Mouse (Mus musculus): Measurements from ENCODE around the gene Urad. TPM values are rescaled to one million over a fixed set of nuclear protein-coding genes. Genes with fewer than 3 reads are reported as not detected.

Gene Urad
- not detected for total RNA-seq (2023)

GRCm38 (mm10) chr5:147322183-147322582 is at the start of gene Urad:
Gene Urad (minus strand): TSS chr5:147322440.

GRCm38 (mm10) chr5:147306638-147307397 is 15.4 kb downstream of the Urad start, which contains the start of gene Cdx2:
Gene Cdx2 (minus strand): TSS chr5:147307270.

GRCm38 (mm10) chr5:147269926-147270672 is 52.1 kb downstream of the Urad start, which contains the start of gene Pdx1:
Gene Pdx1 (plus strand): TSS chr5:147269959.

Other genes with a start within 250 kb of the Urad start
- gene Lnx2, start 245.9 kb downstream of the Urad start, total RNA-seq (2023): 10 to 100 TPM; 20.8 to 22.7 TPM
- 100 to 1,000 TPM; 114 to 116 TPM for gene Polr1d, start 245.4 kb downstream of the Urad start, total RNA-seq (2023)
- gene Gsx1, start 133.7 kb downstream of the Urad start, total RNA-seq (2023): not detected
- not detected for gene Pdx1, start 52.5 kb downstream of the Urad start, total RNA-seq (2023)
- gene Cdx2, start 15.2 kb downstream of the Urad start, total RNA-seq (2023): not detected
- 1 to 10 TPM; 1.0 to 1.4 TPM for gene Flt3, start 78.0 kb upstream of the Urad start, total RNA-seq (2023)
- 100 to 1,000 TPM; 363 to 386 TPM for gene Pan3, start 107.7 kb upstream of the Urad start, total RNA-seq (2023)

Data from T-cell, adult 66 days (primary cell).